ENCODE assay signal across 15 mouse cellular contexts in the genomic region with DNA sequence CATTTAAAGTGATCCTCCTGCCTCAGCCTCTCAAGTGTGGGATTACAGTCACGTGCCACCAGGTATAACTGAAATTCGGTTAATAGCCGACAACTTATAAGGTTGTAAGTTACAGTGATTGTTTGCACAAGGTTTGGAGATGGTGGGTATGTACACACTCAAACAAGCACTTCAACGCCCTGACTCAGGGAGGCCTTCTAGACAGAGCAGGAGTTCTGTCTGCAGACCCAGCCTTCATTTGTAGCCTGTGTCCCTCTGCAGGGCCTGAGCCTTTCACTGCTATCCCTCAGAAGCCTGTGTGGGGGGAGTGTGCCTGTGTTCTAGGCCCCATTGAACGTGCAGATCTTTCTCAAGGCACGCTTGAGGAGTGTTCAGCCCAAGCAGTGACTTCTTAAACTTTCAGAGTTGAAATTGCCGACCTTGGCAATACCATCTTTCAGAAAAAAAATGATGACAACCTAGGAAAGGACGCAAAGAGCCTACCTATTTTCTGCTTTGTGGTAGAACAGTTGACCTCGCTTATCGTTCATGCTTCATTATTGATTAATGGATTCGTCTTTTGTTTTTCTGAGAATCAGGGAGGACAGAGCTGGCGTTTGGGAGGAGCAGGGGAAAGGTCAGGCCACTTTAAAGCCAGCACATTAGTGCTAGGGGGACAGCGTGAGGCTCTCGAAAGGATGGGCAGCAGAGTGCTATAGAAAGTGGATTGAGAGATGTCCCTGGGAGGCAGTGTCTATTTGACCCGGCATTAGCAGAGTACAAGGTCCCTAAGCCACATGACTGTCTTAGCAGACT. TPM values are rescaled to one million over a fixed set of nuclear protein-coding genes. Genes with fewer than 3 reads are reported as not detected.
"Had no signal": no experiment of that assay in that cellular context is flagged by ENCODE, and none has a peak within 500 bp of the region (broad histone marks: within the 10 kb centered on the region; RNA-seq: fewer than 3 reads in every experiment).

No protein-coding gene starts in this region.

- H3K27ac ChIP-seq: kidney, postnatal 0 days; layer of hippocampus, adult 2 months; limb, embryonic 12.5 days; liver, embryonic 12.5 days; midbrain, embryonic 13.5 days; stomach, postnatal 0 days had no signal

- H3K36me3 ChIP-seq: limb, embryonic 12.5 days; liver, embryonic 12.5 days; midbrain, embryonic 13.5 days had no signal

- ATAC-seq: intestine, postnatal 0 days; liver, embryonic 12.5 days; midbrain, embryonic 13.5 days had no signal

- H3K9ac ChIP-seq: limb, embryonic 12.5 days; liver, embryonic 12.5 days; midbrain, embryonic 13.5 days had no signal

- H3K9me3 ChIP-seq: limb, embryonic 12.5 days; liver, embryonic 12.5 days; midbrain, embryonic 13.5 days had no signal

- DNase-seq: kidney, adult 9 months; kidney, postnatal 4 days; thymus, postnatal 4 days had no signal

- H3K4me2 ChIP-seq: limb, embryonic 12.5 days; liver, embryonic 12.5 days; midbrain, embryonic 13.5 days had no signal

- H3K4me3 ChIP-seq: layer of hippocampus, adult 2 months; limb, embryonic 12.5 days; liver, embryonic 12.5 days; midbrain, embryonic 13.5 days had no signal

RNA-seq across cellular contexts. Expression of gene Smad9, which starts 5.1 kb away (rescaled TPM):
- total RNA-seq: megakaryocyte progenitor cell, adult 5-6 weeks had no signal

RNA-seq across cellular contexts. Expression of gene Gm21958, which starts 46.4 kb away (rescaled TPM):
- total RNA-seq: layer of hippocampus, adult 2 months; layer of hippocampus, postnatal 10 days; left cerebral cortex, postnatal 36 days; megakaryocyte progenitor cell, adult 5-6 weeks; midbrain, postnatal 0 days had no signal
- polyA plus RNA-seq: intestine, postnatal 0 days; limb, embryonic 12.5 days; liver, embryonic 12.5 days; liver, embryonic 16.5 days; midbrain, postnatal 0 days; stomach, postnatal 0 days had no signal
